Mouse (Mus musculus) small intestine, adult 2 months (tissue): Measurements from ENCODE around the gene Utp18. TPM values are rescaled to one million over a fixed set of nuclear protein-coding genes. Genes with fewer than 3 reads are reported as not detected.
"Not testable (repeated sequence)": the region's sequence is repeated elsewhere in the genome, so short reads cannot be mapped to it uniquely, and the experiment has no call there.

Source experiments
- H3K27ac ChIP-seq: fragments of 200-500 bp; 2 replicates; pipeline ENCODE4 v1.5.1; 2012; ENCODE audit warnings: low read depth, low read length, control low read depth, inconsistent platforms; ENCODE audit not compliant: insufficient read depth
- H3K27me3 ChIP-seq: fragments of 200-500 bp; 2 replicates; pipeline ENCODE4 v1.6.1; 2012; ENCODE audit warnings: mild to moderate bottlenecking, moderate library complexity, low read length, inconsistent platforms; ENCODE audit not compliant: control insufficient read depth, insufficient read depth
- H3K36me3 ChIP-seq: fragments of 200-500 bp; 2 replicates; pipeline ENCODE4 v1.6.1; 2012; ENCODE audit warnings: mild to moderate bottlenecking, low read length, control low read depth, inconsistent platforms; ENCODE audit not compliant: control insufficient read depth, insufficient read depth
- H3K4me1 ChIP-seq: fragments of 200-500 bp; 2 replicates; pipeline ENCODE4 v1.6.1; 2012; ENCODE audit warnings: low read length, inconsistent platforms, mixed read lengths; ENCODE audit not compliant: control insufficient read depth, insufficient read depth, insufficient read length
- H3K4me3 ChIP-seq: fragments of 200-500 bp; 2 replicates; pipeline ENCODE4 v1.5.1; 2012; ENCODE audit warnings: low read depth, mild to moderate bottlenecking, control low read depth, inconsistent platforms, low read length, moderate library complexity
- CTCF ChIP-seq: fragments of 200-500 bp; IDR thresholded peaks from 2 replicates; pipeline ENCODE4 v1.5.1; 2012; ENCODE audit warnings: low read depth, mild to moderate bottlenecking, control low read depth, inconsistent platforms, low read length, moderate library complexity, mixed read lengths; ENCODE audit not compliant: insufficient replicate concordance, insufficient read length; ENCODE audit errors: extremely low read depth
- POLR2A ChIP-seq: fragments of 200-500 bp; IDR thresholded peaks from 2 replicates; pipeline ENCODE4 v1.6.1; 2012; ENCODE audit warnings: low read depth, mild to moderate bottlenecking, control low read depth, inconsistent platforms, low read length, moderate library complexity
- WGBS: fragments of 180-500 bp; shearing (Covaris S2); methylation state at CpG from one replicate; pipeline ENCODE4 v1.1.7; 2018; 5-methylcytosine and 5-hydroxymethylcytosine counted together
- polyA plus RNA-seq: library from polyadenylated mRNA; depleted of rRNA; stranded (reverse); fragments of >200 nt; gene quantifications from 2 replicates; pipeline ENCODE4 v1.2.3, GENCODE M21; 2012; rRNA removed

Gene Utp18
- 1.9 and 2.7 TPM in 2 replicates for polyA plus RNA-seq

DNA sequence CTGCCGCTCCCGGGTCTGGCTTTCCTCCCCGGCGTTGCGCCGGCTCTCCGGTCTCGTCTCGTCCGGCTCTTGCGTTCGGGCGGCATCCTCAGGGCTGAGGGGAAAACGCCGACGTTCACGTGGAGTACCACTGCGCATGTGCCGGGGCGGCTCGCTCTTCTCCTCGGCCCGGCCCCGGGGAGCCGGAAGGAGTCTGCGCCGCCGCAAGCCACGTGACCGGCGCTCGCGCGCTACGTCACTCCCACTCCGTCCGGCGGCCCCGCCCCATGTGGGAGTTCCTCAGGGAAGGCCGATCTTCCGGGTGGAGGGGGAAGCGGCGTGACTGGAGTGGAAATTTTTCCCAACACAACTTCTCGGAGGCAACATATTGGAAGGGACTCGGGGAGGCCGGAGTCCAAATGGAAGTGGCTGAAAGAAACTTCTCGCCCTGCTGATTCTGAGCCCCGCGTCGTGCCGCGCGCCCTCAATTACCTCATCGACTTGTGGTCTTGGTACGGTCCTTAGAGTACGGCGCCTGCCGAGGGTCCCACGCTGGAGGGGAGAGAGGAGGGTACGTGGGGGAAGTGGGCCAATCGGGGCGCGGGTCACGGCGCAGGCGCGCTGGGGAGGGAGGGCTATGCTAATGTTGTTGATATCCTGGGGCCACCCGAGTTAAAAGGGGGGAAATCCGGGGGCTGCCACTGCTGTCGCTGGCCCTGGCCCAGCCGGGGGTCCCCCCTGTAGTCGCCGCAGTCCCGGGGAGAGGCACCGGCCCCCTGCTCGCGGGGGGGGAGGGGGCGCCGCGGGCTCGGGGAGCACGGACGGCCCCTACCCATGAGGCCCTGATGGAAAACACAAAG, at the start of gene Utp18, which contains the start of gene Mbtd1:
Utp18 (minus strand) TSS at position 195 of the 839 bp plus-strand sequence.
Mbtd1 (plus strand) TSS at position 281 of the 839 bp plus-strand sequence.
- WGBS: under 1% methylated on average over 83 of the region's 83 CpGs
- H3K27me3 ChIP-seq: no peaks in the 10 kb centered on the region
- H3K4me1 ChIP-seq: peaks cover 6% of the 10 kb centered on the region; the same call in 1 of the 2 replicates
- peak within 1 kb of the TSS; percentile 89 for H3K4me3 ChIP-seq
- TF ChIP-seq POLR2A (peak; percentile 37; the same call in 1 of the 2 replicates), CTCF (no peak)
- peak within 1 kb of the TSS; percentile 94 for H3K27ac ChIP-seq
- H3K36me3 ChIP-seq: no peaks in the 10 kb centered on the region

DNA sequence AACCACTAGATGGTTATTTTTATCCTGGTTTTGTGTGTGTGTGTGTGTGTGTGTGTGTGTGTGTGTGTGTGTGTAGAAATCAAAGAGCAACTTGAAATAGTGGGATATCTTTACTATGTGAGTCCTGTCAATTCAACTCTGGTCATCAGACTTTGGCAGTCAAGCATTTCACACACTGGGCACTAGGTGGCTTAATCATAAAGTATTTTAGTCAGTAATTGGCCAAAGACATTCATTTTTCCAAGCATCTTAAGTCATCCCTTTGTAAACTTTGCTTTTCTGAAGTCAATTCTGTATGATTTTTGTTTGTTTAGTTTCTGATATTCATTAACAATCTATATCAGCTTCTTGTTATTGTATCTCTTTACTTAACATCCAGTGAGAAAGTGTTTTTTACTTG, 43.5 kb upstream of the Utp18 start:
- H3K4me1 ChIP-seq: no peaks in the 10 kb centered on the region
- no peak overlapping the region for H3K27ac ChIP-seq
- TF ChIP-seq CTCF: no peak
- no peak for TF ChIP-seq POLR2A
- H3K4me3 ChIP-seq: no peak overlapping the region
- no peaks in the 10 kb centered on the region for H3K27me3 ChIP-seq
- peaks cover 44% of the 10 kb centered on the region for H3K36me3 ChIP-seq

DNA sequence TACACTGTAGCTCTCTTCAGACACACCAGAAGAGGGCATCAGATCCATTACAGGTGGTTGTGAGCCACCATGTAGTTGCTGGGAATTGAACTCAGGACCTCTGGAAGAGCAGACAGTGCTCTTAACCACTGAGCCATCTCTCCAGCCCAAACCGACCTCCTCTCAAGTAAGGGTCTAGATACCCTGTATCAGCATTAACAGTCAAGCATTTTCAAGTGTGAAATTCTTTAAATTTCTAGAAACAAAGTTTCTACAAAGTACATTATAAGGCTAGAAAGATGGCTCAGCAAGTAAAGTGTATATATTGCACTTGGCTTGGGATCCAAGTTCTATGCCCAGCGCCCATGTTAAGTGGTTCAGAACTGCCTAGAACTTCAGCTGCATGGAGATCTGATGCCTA, 29.5 kb upstream of the Utp18 start:
- peaks cover 39% of the 10 kb centered on the region for H3K36me3 ChIP-seq

DNA sequence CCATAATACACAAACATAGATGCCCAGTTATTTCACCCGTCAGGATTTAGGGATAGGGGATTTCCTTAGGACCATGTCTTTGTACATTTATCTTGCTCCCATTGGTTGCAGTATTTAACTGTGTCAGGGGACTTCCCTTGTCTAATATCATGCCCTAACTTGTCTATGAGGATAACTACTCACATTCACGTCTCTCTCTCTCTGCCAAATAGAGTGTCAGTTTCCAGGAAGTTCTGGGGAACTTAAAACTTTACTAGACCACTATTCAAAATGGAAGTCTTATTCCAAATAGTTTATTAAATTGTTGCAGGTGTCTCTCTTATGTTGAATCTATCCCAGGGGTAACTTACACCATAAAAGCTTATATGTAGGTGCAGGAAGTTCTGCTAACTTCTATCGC, 26.0 kb upstream of the Utp18 start:
- H3K27ac ChIP-seq: no peak overlapping the region
- H3K36me3 ChIP-seq: peaks cover 36% of the 10 kb centered on the region
- H3K27me3 ChIP-seq: no peaks in the 10 kb centered on the region
- 92% methylated on average over 3 of the region's 3 CpGs for WGBS
- 0 out of 2 replicates have a peak, but pooled peaks cover 1% of the 10 kb centered on the region for H3K4me1 ChIP-seq
- H3K4me3 ChIP-seq: no peak overlapping the region
- TF ChIP-seq POLR2A (no peak), CTCF (no peak)

More for the DNA sequence above, 29.5 kb upstream of the Utp18 start:
- not testable (repeated sequence) for H3K27ac ChIP-seq, H3K4me1 ChIP-seq, H3K4me3 ChIP-seq, H3K27me3 ChIP-seq
- WGBS: 96% methylated on average over 2 of the region's 2 CpGs

DNA sequence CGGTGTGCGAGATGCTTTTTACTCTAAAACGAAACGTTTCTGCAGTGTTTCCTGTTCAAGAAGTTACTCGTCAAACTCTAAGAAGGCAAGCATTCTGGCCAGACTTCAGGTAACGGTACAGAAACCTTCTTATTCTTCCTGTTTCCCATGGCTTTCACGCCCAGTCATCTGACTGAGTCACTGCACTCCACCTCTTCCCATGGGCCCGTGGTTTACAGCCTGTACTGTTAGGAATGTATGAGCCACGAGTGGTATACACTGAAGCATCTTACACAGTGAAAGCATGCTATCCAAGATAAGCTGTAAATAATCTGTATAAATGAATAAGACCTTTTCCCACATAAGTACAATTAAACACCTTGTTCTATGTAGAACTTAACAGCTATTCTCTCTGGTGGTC, 23.3 kb upstream of the Utp18 start:
- Histone ChIP-seq H3K4me1 (0 out of 2 replicates have a peak, but pooled peaks cover 1% of the 10 kb centered on the region), H3K36me3 (peaks cover 32% of the 10 kb centered on the region), H3K4me3 (no peak overlapping the region), H3K27me3 (no peaks in the 10 kb centered on the region), H3K27ac (no peak overlapping the region)
- TF ChIP-seq POLR2A (no peak), CTCF (no peak)
- WGBS: 66% methylated on average over 9 of the region's 9 CpGs

DNA sequence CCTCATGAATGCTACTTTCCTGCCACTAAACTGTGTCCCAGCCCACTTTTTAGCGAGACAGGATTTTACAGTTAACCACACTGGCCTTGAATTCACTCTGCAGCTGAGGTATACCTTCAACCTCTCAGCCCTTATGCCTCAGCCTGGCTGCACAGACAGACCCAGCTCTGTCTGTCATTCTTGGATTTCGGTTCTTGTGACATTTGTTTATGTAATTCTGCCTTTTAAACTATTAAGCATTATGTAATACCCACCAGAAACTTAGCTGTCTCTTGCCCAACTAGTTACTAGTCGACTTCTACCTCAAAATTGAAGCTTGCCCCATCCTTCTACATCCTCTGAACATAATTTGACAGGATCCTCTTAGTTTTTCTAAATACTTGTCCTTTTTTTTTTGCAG, 22.3 kb upstream of the Utp18 start:
- WGBS: 76% methylated on average over 3 of the region's 3 CpGs
- Histone ChIP-seq H3K4me3 (no peak overlapping the region), H3K36me3 (peaks cover 29% of the 10 kb centered on the region), H3K4me1 (0 out of 2 replicates have a peak, but pooled peaks cover 1% of the 10 kb centered on the region), H3K27ac (no peak overlapping the region), H3K27me3 (no peaks in the 10 kb centered on the region)
- TF ChIP-seq POLR2A: no peak
- no peak for TF ChIP-seq CTCF

DNA sequence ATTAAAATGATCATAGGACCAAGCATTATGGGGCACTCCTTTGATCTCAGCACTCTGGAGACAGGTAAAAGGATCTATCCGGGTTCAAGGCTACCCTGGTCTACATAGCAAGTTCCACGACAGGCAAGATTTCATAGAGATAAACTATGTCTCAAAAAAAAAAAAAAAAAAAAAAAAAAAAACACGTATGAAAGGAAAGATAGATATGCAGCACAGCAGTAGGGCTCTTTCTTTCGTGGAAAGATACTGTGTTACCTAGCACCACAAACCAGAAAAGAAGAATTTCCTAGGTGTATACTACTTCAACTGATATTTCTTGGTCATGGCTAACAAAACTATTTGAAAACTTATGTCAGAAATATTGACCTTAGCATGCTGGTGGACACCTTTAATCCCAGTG, 21.3 kb upstream of the Utp18 start:
- Histone ChIP-seq H3K27ac (no peak overlapping the region), H3K4me3 (no peak overlapping the region), H3K4me1 (0 out of 2 replicates have a peak, but pooled peaks cover 1% of the 10 kb centered on the region), H3K36me3 (peaks cover 28% of the 10 kb centered on the region), H3K27me3 (no peaks in the 10 kb centered on the region)
- WGBS: 78% methylated on average over 4 of the region's 4 CpGs
- no peak for TF ChIP-seq POLR2A

DNA sequence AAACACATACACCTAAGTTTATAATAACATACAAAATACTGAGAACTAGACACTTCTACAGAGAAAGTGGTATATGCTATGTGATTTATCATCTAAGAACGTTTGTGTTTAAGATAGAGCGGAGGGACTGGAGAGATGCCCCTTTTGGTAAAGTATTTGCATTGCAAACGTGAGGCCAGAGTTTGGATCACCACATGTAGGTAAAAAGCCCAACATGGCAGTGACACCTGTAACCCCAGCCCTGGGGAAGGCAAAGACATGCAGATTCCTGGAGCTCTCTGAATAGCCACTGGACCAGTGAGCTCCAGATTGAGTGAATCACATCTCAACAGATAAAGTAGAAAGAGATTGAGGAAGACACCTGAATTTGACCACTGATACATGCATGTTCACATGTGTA, 12.2 kb upstream of the Utp18 start:
- WGBS: 74% methylated on average over 3 of the region's 3 CpGs
- Histone ChIP-seq H3K4me3 (no peak overlapping the region), H3K27me3 (no peaks in the 10 kb centered on the region), H3K4me1 (no peaks in the 10 kb centered on the region), H3K27ac (no peak overlapping the region), H3K36me3 (peaks cover 9% of the 10 kb centered on the region)
- no peak for TF ChIP-seq CTCF
- no peak for TF ChIP-seq POLR2A
